Mouse (Mus musculus): Measurements from ENCODE around the gene Trmt112. TPM values are rescaled to one million over a fixed set of nuclear protein-coding genes. Genes with fewer than 3 reads are reported as not detected.
"Not testable (repeated sequence)": the region's sequence is repeated elsewhere in the genome, so short reads cannot be mapped to it uniquely, and the experiment has no call there.

Trmt112 gene
- 103 and 125 TPM in 2 replicates for total RNA-seq (2017)

DNA sequence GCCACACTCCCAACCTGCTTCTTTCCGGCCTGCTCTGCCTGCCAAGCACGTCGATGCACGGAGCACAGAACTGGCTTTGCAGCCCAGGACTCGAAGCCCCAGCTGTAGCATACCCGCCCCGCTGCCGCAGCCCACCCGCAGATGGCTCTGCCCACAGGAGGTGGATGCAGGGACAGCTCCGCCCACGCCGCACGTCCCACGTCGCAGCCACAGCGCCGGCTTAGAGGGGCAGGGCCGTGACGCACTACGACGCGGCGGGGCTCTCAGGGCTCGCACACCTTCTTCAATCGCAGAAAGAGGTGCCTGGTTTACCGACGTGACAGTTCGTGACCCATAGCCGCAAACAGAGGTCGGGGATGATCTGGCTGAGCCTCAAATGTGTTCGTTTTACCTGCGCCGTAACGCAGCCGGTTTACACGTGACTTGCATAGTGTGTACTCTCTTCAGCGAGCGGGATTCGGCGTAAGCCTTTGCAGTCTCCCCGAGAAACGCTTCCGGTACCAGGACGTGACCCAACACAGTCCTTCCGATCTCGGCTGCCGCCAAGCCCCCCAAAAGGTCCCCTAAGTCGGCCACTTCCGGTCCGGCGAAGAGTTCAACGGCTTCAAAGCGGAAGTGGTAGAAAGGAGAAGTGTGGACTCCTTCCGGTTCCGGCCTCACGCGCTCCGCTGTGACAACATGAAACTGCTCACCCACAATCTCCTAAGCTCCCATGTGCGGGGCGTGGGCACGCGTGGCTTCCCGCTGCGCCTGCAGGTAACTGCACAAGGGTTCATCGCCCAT, at the start of gene Trmt112, which contains the start of gene Prdx5:
Gene Trmt112, plus strand, starts transcription at position 192 of the 783 bp plus-strand sequence.
Gene Prdx5, minus strand, starts transcription at position 600 of the 783 bp plus-strand sequence.
- peak; percentile 74 for ATAC-seq (ENCODE audit: extremely low read depth, insufficient number of reproducible peaks, low FRiP score, poor library complexity, severe bottlenecking)

DNA sequence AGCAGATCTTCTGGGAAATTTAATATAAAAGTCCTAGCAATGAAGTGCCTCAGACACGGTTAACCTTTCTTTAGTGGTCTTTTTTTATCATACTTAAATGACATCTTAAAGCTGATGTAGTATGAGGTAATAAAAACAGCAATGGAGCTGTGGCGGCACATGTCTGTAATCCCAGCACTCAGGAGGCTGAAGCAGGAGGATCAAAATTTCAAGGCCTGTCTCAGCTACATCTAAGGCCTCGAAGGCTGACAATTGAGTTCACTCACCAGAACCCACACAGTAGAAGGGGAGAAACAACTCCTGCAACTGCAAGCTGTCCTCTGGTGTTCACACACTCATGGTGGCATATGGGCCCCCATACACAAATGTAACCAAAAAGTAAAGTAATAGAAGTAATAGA, 49.5 kb upstream of the Trmt112 start:
- ATAC-seq (ENCODE audit: extremely low read depth, insufficient number of reproducible peaks, low FRiP score, poor library complexity, severe bottlenecking): no peak

DNA sequence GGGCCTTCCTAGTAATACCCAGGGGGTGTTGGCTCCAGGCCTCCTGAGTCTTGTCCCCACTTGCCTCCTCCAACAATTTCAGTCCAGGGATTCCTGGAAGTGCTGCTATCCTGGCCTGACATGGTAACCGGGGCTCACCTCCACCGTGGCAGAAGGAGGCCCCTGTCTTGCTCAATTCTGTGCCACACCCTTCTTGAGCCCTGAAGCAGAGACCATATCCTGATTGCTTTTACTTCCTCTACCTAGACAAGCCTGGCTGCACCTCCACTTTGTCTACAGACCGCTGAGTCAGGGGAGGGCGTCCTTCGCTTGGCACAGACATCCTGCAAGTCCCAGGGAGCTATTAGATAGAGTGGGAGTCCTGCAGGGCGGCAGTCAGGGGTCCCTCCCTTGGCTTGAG, 48.8 kb upstream of the Trmt112 start:
- peak; percentile 65 for ATAC-seq (ENCODE audit: extremely low read depth, insufficient number of reproducible peaks, low FRiP score, poor library complexity, severe bottlenecking)

DNA sequence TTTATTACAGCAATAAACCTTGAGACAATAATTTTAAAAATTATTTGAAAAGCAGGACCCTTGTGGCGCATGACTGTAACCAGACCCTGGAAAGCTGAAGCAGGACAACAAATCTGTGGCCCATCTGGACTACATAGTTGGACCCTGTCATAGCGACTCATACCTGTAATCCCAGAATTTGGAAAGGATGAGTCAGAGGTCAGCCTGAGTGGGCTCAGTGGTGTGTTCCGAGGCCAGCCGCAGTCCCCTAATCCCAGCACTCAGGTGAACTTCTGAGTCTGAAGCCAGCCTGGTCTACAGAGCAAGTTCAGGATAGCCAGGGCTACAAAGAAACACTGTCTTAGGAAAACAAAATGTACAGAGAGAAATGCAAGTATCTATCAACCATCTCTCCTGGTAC, 48.0 kb upstream of the Trmt112 start:
- no peak for ATAC-seq (ENCODE audit: extremely low read depth, insufficient number of reproducible peaks, low FRiP score, poor library complexity, severe bottlenecking)

DNA sequence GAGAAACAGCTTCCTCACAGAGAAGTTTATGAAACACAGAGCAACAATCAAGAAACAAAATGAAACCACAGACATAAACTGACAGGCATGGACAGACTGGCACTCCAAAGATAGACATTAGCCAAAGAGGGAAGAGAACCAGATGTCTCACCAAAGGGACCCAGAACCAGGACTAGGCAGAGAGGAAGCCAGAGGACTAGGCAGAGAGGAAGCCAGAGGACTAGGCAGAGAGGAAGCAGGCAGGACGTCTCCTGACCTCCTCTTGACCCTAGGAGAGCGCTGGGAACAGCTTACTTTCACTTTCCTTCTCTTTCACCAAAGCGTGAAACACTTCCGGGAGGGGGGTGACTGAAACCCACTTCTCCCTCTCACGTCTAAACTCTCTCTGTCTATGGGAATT, 40.1 kb upstream of the Trmt112 start:
- peak; percentile 89 for ATAC-seq (ENCODE audit: extremely low read depth, insufficient number of reproducible peaks, low FRiP score, poor library complexity, severe bottlenecking)

- peak; percentile 80 for ATAC-seq (ENCODE audit: extremely low read depth, insufficient number of reproducible peaks, low FRiP score, poor library complexity, severe bottlenecking)
Measured at GRCm38 (mm10) chr19:6871574-6872271, 37.8 kb upstream of the Trmt112 start.

- ATAC-seq (ENCODE audit: extremely low read depth, insufficient number of reproducible peaks, low FRiP score, poor library complexity, severe bottlenecking): no peak
Measured at GRCm38 (mm10) chr19:6872701-6873100, 36.8 kb upstream of the Trmt112 start.

DNA sequence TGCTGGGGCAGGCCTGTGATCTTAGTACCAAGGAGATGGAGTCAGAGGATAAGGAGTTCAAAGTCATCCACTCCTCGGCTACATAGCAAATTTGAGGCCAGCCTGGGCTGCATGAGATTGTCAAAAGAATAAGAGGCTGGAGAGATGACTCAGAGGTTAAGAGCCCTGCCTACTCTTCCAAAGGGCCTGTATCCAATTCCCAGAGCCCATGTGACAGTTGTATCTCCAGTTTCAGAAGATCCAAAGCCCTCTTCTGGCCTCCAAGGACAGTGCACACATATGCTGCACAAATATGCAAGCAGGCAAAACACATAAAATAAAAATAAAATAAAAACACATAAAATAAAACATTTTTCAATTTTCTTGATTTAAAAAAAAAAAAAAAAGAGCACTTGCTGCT, 35.2 kb upstream of the Trmt112 start:
- ATAC-seq (ENCODE audit: extremely low read depth, insufficient number of reproducible peaks, low FRiP score, poor library complexity, severe bottlenecking): no peak

DNA sequence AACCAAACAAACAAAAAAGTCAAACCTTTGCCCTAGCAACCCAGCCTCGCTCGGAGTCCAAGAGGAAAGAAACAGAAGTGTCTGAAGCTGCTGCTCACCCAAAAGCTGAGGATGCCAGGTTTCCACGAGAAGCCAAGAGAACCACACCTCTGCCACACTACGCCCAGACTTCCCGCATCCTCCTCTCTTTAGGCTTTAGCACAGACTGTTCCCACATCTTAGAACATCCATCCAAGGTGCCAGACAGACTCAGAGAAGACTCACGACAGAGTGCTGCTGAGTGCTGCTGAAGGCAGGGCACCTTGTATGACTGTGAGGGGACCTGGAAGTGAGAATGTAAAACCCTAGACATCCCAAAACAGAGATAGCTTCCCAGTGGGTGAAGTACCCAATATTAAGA, 33.7 kb upstream of the Trmt112 start:
- no peak for ATAC-seq (ENCODE audit: extremely low read depth, insufficient number of reproducible peaks, low FRiP score, poor library complexity, severe bottlenecking)

- ATAC-seq (ENCODE audit: extremely low read depth, insufficient number of reproducible peaks, low FRiP score, poor library complexity, severe bottlenecking): no peak
Measured at GRCm38 (mm10) chr19:6876799-6877198, 32.7 kb upstream of the Trmt112 start.

DNA sequence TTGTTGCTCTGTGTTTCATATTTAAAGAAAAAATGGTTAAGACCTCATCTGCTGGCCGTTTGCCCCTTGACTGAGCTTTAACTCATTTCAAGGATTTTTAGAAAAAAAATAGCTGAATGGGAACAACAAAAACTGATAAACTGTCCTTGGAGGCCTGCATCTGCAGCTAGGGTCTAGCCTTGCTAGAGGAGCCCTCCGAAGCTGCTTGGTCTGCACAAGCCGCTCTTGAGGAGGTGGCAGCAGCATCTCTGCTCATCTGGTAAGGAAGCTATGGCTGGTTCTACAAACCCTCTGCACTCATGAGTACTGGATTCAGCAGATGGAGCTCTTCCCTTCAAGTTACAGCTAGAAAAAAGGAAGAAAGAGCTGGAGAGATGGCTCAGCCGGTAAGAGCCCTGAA, 31.5 kb upstream of the Trmt112 start:
- no peak for ATAC-seq (ENCODE audit: extremely low read depth, insufficient number of reproducible peaks, low FRiP score, poor library complexity, severe bottlenecking)

GRCm38 (mm10) chr19:6892512-6892911, 17.0 kb upstream of the Trmt112 start:
- no peak for ATAC-seq (ENCODE audit: extremely low read depth, insufficient number of reproducible peaks, low FRiP score, poor library complexity, severe bottlenecking)

DNA sequence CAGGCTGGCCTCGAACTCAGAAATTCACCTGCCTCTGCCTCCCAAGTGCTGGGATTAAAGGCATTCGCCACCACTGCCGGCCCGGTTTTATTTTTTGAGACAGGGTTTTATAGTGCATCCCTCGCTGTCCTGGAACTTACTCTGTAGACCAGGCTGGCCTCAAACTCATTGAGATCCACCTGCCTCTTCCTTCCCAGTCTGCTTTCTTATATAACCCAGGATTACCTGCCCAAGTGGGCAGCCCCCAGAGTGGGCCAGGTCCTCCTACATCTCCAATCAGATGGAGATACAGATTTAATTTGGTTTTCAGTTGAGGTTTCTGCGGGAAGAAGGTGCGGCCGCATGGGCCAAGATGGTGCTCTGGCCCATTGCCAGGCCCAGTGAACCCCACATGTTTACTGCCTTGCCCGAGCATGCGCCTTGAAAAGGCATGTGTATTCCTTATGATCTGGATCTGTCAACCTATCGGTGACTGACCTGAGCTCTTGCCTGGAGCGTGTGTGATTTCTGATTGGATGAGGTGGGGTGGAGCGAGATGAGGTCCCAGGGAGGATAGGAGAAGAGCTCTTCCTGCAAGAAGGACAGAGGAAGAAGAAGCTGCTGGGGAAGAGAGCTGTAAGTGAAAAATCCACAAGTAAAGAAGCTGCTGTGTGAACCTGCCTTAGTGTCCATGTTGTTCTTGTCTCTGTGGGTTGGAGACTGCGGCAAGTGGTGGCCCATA, 15.6 kb upstream of the Trmt112 start:
- no peak for ATAC-seq (ENCODE audit: extremely low read depth, insufficient number of reproducible peaks, low FRiP score, poor library complexity, severe bottlenecking)

DNA sequence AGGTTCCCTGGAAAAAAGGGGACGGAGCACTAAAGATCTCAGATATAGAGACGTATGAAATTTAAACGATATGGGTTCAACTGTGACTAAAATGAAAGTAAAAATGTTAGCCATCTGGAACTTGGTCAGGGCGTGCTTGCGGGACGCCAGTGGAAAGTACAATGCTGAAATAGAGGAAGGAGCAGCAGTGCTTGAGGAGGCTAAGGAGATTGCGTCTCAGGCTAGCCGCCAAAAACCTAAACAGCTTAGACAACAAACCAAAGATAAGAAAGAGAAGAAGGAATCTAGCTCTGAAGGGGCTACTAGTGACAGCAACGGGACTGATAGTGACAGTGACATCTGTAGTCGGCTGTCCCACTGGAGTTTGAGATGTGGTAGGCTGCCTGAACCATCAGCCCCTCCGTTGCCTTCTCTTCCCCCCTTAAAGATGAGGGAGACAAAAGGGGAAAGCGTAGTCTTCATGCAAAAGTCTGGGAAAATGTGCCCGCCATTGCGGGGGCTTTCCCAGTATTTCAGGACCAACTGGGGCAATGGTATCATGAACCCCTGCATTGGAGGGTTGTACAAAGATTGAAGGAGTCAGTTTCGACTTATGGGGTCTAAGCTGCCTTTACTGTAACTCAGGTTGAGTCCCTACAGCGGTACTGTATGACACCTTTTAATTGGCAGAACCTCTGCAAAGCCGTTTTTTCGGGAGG, 13.7 kb upstream of the Trmt112 start:
- not testable (repeated sequence) for ATAC-seq (ENCODE audit: extremely low read depth, insufficient number of reproducible peaks, low FRiP score, poor library complexity, severe bottlenecking)

DNA sequence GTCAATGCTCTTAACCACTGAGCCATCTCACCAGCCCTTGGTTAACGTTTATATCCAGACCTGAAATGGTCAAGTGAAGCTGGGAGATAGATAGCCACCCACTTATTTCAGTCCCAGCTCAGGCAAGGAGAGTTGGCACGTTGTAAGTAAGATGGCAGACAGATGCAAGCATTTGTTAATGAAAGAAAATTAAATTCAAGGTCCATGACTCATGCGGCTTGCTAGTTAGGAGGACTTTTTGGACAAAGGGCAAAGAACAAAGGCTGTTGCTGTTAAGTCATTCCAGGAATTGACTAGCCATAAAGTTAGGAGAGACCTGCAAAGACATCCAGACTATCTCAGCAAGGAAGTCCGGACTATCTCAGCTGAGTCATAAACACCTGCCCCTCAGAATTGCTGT, 9.9 kb upstream of the Trmt112 start:
- ATAC-seq (ENCODE audit: extremely low read depth, insufficient number of reproducible peaks, low FRiP score, poor library complexity, severe bottlenecking): no peak

DNA sequence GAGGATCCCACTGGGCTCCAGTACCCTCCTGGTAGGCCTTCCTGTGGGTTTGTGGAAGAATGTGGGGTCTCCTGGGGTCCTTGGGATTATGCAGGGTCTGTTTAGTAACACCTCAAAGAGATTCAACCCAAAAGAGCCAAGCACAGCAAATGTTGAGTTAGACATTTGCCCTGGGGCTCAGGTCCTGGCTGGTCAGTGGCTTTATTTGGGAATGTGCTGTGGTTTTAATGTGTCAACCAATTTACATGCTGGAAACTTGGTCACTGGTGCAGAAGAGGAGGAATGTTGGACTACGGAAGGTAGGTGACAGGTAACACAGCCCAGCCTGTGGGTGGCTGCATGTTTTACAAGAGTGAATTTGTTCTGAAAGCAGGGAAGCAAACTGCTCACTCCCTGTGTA, 6.5 kb upstream of the Trmt112 start:
- ATAC-seq (ENCODE audit: extremely low read depth, insufficient number of reproducible peaks, low FRiP score, poor library complexity, severe bottlenecking): no peak

GRCm38 (mm10) chr19:6904846-6905245, 4.7 kb upstream of the Trmt112 start:
- no peak for ATAC-seq (ENCODE audit: extremely low read depth, insufficient number of reproducible peaks, low FRiP score, poor library complexity, severe bottlenecking)

DNA sequence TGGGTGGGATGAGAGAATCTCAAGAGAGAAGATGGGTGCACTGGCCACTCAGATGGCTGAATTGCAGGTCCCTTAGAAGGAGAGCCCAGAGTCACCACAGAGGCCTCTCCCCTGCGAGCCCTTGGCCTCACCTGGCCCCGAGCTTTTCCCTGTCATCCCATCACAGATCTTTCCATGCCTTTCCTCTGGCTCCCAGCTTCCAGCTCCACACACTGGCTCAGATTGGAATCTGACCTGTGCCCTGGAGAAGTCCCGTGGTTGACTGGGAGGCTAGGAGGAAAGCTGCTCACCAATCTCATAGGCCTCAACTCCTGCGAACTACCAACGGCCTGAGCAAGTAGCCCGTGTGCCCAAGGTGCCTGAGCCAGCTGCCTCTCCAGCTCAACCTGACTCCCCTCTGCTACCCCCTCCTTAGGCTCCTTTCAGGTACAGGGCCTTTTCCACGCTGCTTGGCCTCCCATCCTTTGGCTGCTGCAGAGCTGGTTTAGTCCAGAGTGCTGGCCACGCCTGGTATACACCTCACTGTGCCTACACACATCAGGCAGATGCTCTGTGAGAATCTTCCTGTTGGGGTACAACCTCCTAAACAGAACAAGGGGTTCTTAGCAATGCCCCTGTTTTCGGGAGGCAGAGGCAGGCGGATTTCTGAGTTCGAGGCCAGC, 3.9 kb upstream of the Trmt112 start:
- ATAC-seq (ENCODE audit: extremely low read depth, insufficient number of reproducible peaks, low FRiP score, poor library complexity, severe bottlenecking): no peak

DNA sequence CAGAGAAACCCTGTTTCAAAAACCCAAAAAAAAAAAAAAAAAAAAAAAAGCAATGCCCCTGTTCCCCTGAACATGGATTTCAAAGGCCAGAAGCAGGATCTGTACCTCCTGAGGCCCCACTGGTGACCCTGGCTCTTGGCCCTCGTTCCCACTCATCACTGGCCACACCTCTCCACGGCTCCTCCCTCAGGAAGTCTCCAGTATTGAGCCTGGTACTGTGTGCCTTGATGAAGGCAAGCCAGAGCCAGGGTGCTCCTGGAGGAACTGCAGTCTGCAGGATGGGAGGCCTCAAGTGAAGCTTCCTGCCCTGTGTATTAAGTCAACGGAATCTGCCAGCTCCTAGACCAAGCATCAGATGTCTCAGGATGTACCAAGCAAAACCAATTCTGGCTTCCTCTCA, 3.3 kb upstream of the Trmt112 start:
- ATAC-seq (ENCODE audit: extremely low read depth, insufficient number of reproducible peaks, low FRiP score, poor library complexity, severe bottlenecking): no peak

All from neutrophil, adult 5-6 weeks (primary cell).